Mouse (Mus musculus) embryonic facial prominence, embryonic 12.5 days (tissue): ENCODE data around the gene St7. TPM values are rescaled to one million over a fixed set of nuclear protein-coding genes. Genes with fewer than 3 reads are reported as not detected.

Experiments used
- ATAC-seq: fragments of 200-750 bp; cut with Nextera tagmentation; 2 replicates; pipeline ENCODE4 v1.8.0; 2017; ENCODE audit not compliant: insufficient number of reproducible peaks, insufficient read depth, low FRiP score, low TSS enrichment
- H3K27ac ChIP-seq: fragments of 300-500 bp; sonication (generic); 2 replicates; pipeline ENCODE4 v1.5.1; 2016; ENCODE audit warnings: mild to moderate bottlenecking
- H3K27me3 ChIP-seq: fragments of 300-500 bp; sonication (generic); 2 replicates; pipeline ENCODE4 v1.6.1; 2016; ENCODE audit warnings: mild to moderate bottlenecking, moderate library complexity
- H3K36me3 ChIP-seq: fragments of 300-500 bp; sonication (generic); 2 replicates; pipeline ENCODE4 v1.6.1; 2016; ENCODE audit warnings: mild to moderate bottlenecking
- H3K4me1 ChIP-seq: fragments of 300-500 bp; sonication (generic); 2 replicates; pipeline ENCODE4 v1.6.1; 2016
- H3K4me2 ChIP-seq: fragments of 300-500 bp; sonication (generic); replicated peaks from 2 replicates; pipeline ENCODE4 v1.6.1; 2016; ENCODE audit warnings: mild to moderate bottlenecking, moderate library complexity
- H3K4me3 ChIP-seq: fragments of 300-500 bp; sonication (generic); 2 replicates; pipeline ENCODE4 v1.5.1; 2016; ENCODE audit warnings: mild to moderate bottlenecking
- H3K9ac ChIP-seq: fragments of 300-500 bp; sonication (generic); 2 replicates; pipeline ENCODE4 v1.6.1; 2016; ENCODE audit warnings: mild to moderate bottlenecking, moderate library complexity
- H3K9me3 ChIP-seq: fragments of 300-500 bp; sonication (generic); 2 replicates; pipeline ENCODE4 v1.6.1; 2016; ENCODE audit warnings: mild to moderate bottlenecking, moderate library complexity
- WGBS: fragments of 180-500 bp; shearing (Covaris S2); methylation state at CpG from one replicate; pipeline ENCODE4 v1.1.7; 2016; 5-methylcytosine and 5-hydroxymethylcytosine counted together
- polyA plus RNA-seq: library from polyadenylated mRNA; unstranded; fragments of >200 nt; fragmentation: Nextera tagmentation; extraction: Ambion mirVana; gene quantifications from 2 replicates; pipeline ENCODE4 v1.2.1, GENCODE M21; 2016

The St7 gene
- polyA plus RNA-seq, 1 experiment from 2014 or later = 31.3 TPM

- H3K9ac ChIP-seq = no peak overlapping the region
- no peaks in the 10 kb centered on the region for H3K9me3 ChIP-seq
- no peaks in the 10 kb centered on the region for H3K27me3 ChIP-seq
- no peak overlapping the region for H3K4me2 ChIP-seq
- no peaks in the 10 kb centered on the region for H3K36me3 ChIP-seq
- WGBS = 48% methylated on average over 6 of the region's 6 CpGs
- no peak overlapping the region for H3K27ac ChIP-seq
- H3K4me1 ChIP-seq = 0 out of 2 replicates have a peak, but pooled peaks cover 6% of the 10 kb centered on the region
- no peak overlapping the region for H3K4me3 ChIP-seq
- no peak for ATAC-seq
Observed at GRCm38 (mm10) chr6:17720022-17720421, 27.3 kb downstream of the St7 start.

GRCm38 (mm10) chr6:17721706-17722105, 29.0 kb downstream of the St7 start:
- Histone ChIP-seq H3K4me2 (no peak overlapping the region), H3K9me3 (no peaks in the 10 kb centered on the region), H3K36me3 (no peaks in the 10 kb centered on the region), H3K27me3 (no peaks in the 10 kb centered on the region), H3K4me1 (0 out of 2 replicates have a peak, but pooled peaks cover 6% of the 10 kb centered on the region), H3K27ac (no peak overlapping the region), H3K9ac (no peak overlapping the region), H3K4me3 (no peak overlapping the region)
- WGBS = 64% methylated on average over 5 of the region's 5 CpGs
- ATAC-seq = no peak

- 45% methylated on average over 7 of the region's 7 CpGs for WGBS
- no peak overlapping the region for H3K4me3 ChIP-seq
- H3K9me3 ChIP-seq = no peaks in the 10 kb centered on the region
- no peak overlapping the region for H3K27ac ChIP-seq
- ATAC-seq = no peak
- H3K4me1 ChIP-seq = 0 out of 2 replicates have a peak, but pooled peaks cover under 1% of the 10 kb centered on the region
- H3K9ac ChIP-seq = no peak overlapping the region
- no peaks in the 10 kb centered on the region for H3K36me3 ChIP-seq
- no peaks in the 10 kb centered on the region for H3K27me3 ChIP-seq
- H3K4me2 ChIP-seq = no peak overlapping the region
Observed at GRCm38 (mm10) chr6:17725841-17726460, 33.2 kb downstream of the St7 start.

- ATAC-seq = no peak
- 84% methylated on average over 3 of the region's 3 CpGs for WGBS
- no peaks in the 10 kb centered on the region for H3K36me3 ChIP-seq
- H3K4me3 ChIP-seq = no peak overlapping the region
- no peak overlapping the region for H3K4me2 ChIP-seq
- H3K9ac ChIP-seq = no peak overlapping the region
- no peak overlapping the region for H3K27ac ChIP-seq
- no peaks in the 10 kb centered on the region for H3K9me3 ChIP-seq
- no peaks in the 10 kb centered on the region for H3K4me1 ChIP-seq
- no peaks in the 10 kb centered on the region for H3K27me3 ChIP-seq
Observed at GRCm38 (mm10) chr6:17727241-17727640, 34.5 kb downstream of the St7 start.

- Histone ChIP-seq H3K4me2 (no peak overlapping the region), H3K27ac (no peak overlapping the region), H3K4me1 (no peaks in the 10 kb centered on the region), H3K9ac (no peak overlapping the region), H3K4me3 (no peak overlapping the region), H3K9me3 (no peaks in the 10 kb centered on the region), H3K36me3 (no peaks in the 10 kb centered on the region), H3K27me3 (no peaks in the 10 kb centered on the region)
- WGBS = 78% methylated on average over 9 of the region's 9 CpGs
- no peak for ATAC-seq
Observed at GRCm38 (mm10) chr6:17727891-17728790, 35.4 kb downstream of the St7 start.

- H3K4me2 ChIP-seq = no peak overlapping the region
- H3K27me3 ChIP-seq = no peaks in the 10 kb centered on the region
- WGBS = 87% methylated on average over 6 of the region's 6 CpGs
- ATAC-seq = no peak
- H3K27ac ChIP-seq = no peak overlapping the region
- H3K9ac ChIP-seq = no peak overlapping the region
- H3K4me3 ChIP-seq = no peak overlapping the region
- H3K4me1 ChIP-seq = no peaks in the 10 kb centered on the region
- H3K36me3 ChIP-seq = no peaks in the 10 kb centered on the region
- H3K9me3 ChIP-seq = no peaks in the 10 kb centered on the region
Observed at GRCm38 (mm10) chr6:17730122-17730521, 37.4 kb downstream of the St7 start.

GRCm38 (mm10) chr6:17731694-17732093, 39.0 kb downstream of the St7 start:
- Histone ChIP-seq H3K9me3 (no peaks in the 10 kb centered on the region), H3K9ac (no peak overlapping the region), H3K27ac (no peak overlapping the region), H3K4me2 (no peak overlapping the region), H3K36me3 (no peaks in the 10 kb centered on the region), H3K4me1 (no peaks in the 10 kb centered on the region), H3K4me3 (no peak overlapping the region), H3K27me3 (no peaks in the 10 kb centered on the region)
- ATAC-seq = no peak
- WGBS = 60% methylated on average over 5 of the region's 5 CpGs

- H3K4me2 ChIP-seq = no peak overlapping the region
- no peaks in the 10 kb centered on the region for H3K4me1 ChIP-seq
- 88% methylated on average over 8 of the region's 8 CpGs for WGBS
- no peak overlapping the region for H3K9ac ChIP-seq
- H3K9me3 ChIP-seq = no peaks in the 10 kb centered on the region
- no peak overlapping the region for H3K27ac ChIP-seq
- no peak for ATAC-seq
- H3K4me3 ChIP-seq = no peak overlapping the region
- H3K27me3 ChIP-seq = no peaks in the 10 kb centered on the region
- no peaks in the 10 kb centered on the region for H3K36me3 ChIP-seq
Observed at GRCm38 (mm10) chr6:17733951-17734411, 41.2 kb downstream of the St7 start.

GRCm38 (mm10) chr6:17737262-17737948, 44.7 kb downstream of the St7 start:
- 89% methylated on average over 8 of the region's 8 CpGs for WGBS

GRCm38 (mm10) chr6:17740128-17740527, 47.4 kb downstream of the St7 start:
- H3K4me3 ChIP-seq = no peak overlapping the region
- no peaks in the 10 kb centered on the region for H3K36me3 ChIP-seq
- H3K27ac ChIP-seq = no peak overlapping the region
- 81% methylated on average over 1 of the region's 1 CpGs for WGBS
- H3K9ac ChIP-seq = no peak overlapping the region
- H3K4me2 ChIP-seq = no peak overlapping the region
- H3K27me3 ChIP-seq = no peaks in the 10 kb centered on the region
- H3K4me1 ChIP-seq = no peaks in the 10 kb centered on the region
- no peaks in the 10 kb centered on the region for H3K9me3 ChIP-seq
- no peak for ATAC-seq

More at GRCm38 (mm10) chr6:17737262-17737948, 44.7 kb downstream of the St7 start:
- H3K27ac ChIP-seq = no peak overlapping the region
- no peaks in the 10 kb centered on the region for H3K9me3 ChIP-seq
- H3K4me2 ChIP-seq = no peak overlapping the region
- no peaks in the 10 kb centered on the region for H3K27me3 ChIP-seq
- H3K4me3 ChIP-seq = no peak overlapping the region
- H3K9ac ChIP-seq = no peak overlapping the region
- no peaks in the 10 kb centered on the region for H3K36me3 ChIP-seq
- no peak for ATAC-seq
- no peaks in the 10 kb centered on the region for H3K4me1 ChIP-seq

GRCm38 (mm10) chr6:17741639-17742038, 48.9 kb downstream of the St7 start:
- H3K36me3 ChIP-seq = no peaks in the 10 kb centered on the region
- H3K4me2 ChIP-seq = no peak overlapping the region
- no peaks in the 10 kb centered on the region for H3K4me1 ChIP-seq
- H3K9me3 ChIP-seq = no peaks in the 10 kb centered on the region
- 93% methylated on average over 6 of the region's 6 CpGs for WGBS
- H3K4me3 ChIP-seq = no peak overlapping the region
- H3K27me3 ChIP-seq = no peaks in the 10 kb centered on the region
- no peak for ATAC-seq
- no peak overlapping the region for H3K9ac ChIP-seq
- H3K27ac ChIP-seq = no peak overlapping the region
